Mouse (Mus musculus): ENCODE results near the gene Iqgap1.
A peak's percentile ranks its signal among the peaks of the same experiment; 100 is the strongest.

The Iqgap1 gene

GRCm38 (mm10) chr7:80715306-80715705 is 110.5 kb downstream of the Iqgap1 start:
- DNase-seq (ENCODE audit: low spot score): no peak

- DNase-seq (ENCODE audit: low spot score): no peak
Measured at GRCm38 (mm10) chr7:80711496-80711895, 114.3 kb downstream of the Iqgap1 start.

GRCm38 (mm10) chr7:80710333-80710732 is 115.4 kb downstream of the Iqgap1 start:
- DNase-seq (ENCODE audit: low spot score): no peak

- DNase-seq (ENCODE audit: low spot score): no peak
Measured at GRCm38 (mm10) chr7:80704066-80704465, 121.7 kb downstream of the Iqgap1 start.

- DNase-seq (ENCODE audit: low spot score): peak; percentile 28
Measured at GRCm38 (mm10) chr7:80702510-80702909, 123.3 kb downstream of the Iqgap1 start.

GRCm38 (mm10) chr7:80699709-80700108 is 126.1 kb downstream of the Iqgap1 start:
- no peak for DNase-seq (ENCODE audit: low spot score)

- DNase-seq (ENCODE audit: low spot score): no peak
Measured at GRCm38 (mm10) chr7:80698940-80699339, 126.8 kb downstream of the Iqgap1 start.

GRCm38 (mm10) chr7:80697859-80698258 is 127.9 kb downstream of the Iqgap1 start:
- no peak for DNase-seq (ENCODE audit: low spot score)

GRCm38 (mm10) chr7:80696903-80697302 is 128.9 kb downstream of the Iqgap1 start:
- no peak for DNase-seq (ENCODE audit: low spot score)

- DNase-seq (ENCODE audit: low spot score): no peak
Measured at GRCm38 (mm10) chr7:80696334-80696733, 129.4 kb downstream of the Iqgap1 start.

GRCm38 (mm10) chr7:80692472-80692871 is 133.3 kb downstream of the Iqgap1 start:
- no peak for DNase-seq (ENCODE audit: low spot score)

GRCm38 (mm10) chr7:80691131-80691530 is 134.6 kb downstream of the Iqgap1 start:
- DNase-seq (ENCODE audit: low spot score): no peak

GRCm38 (mm10) chr7:80689221-80689591 is 136.6 kb downstream of the Iqgap1 start:
- no peak for DNase-seq (ENCODE audit: low spot score)

- peak; percentile 68 for DNase-seq (ENCODE audit: low spot score)
Measured at GRCm38 (mm10) chr7:80688556-80689220, 137.1 kb downstream of the Iqgap1 start, which contains the start of gene Crtc3. Gene Crtc3, minus strand, starts transcription at chr7:80688877.

- DNase-seq (ENCODE audit: low spot score): peak; percentile 39
Measured at GRCm38 (mm10) chr7:80687721-80688555, 137.8 kb downstream of the Iqgap1 start.

- no peak for DNase-seq (ENCODE audit: low spot score)
Measured at GRCm38 (mm10) chr7:80685639-80686038, 140.1 kb downstream of the Iqgap1 start.

GRCm38 (mm10) chr7:80682630-80683029 is 143.1 kb downstream of the Iqgap1 start:
- DNase-seq (ENCODE audit: low spot score): no peak

GRCm38 (mm10) chr7:80680218-80680847 is 145.4 kb downstream of the Iqgap1 start:
- no peak for DNase-seq (ENCODE audit: low spot score)

GRCm38 (mm10) chr7:80672323-80672722 is 153.5 kb downstream of the Iqgap1 start:
- DNase-seq (ENCODE audit: low spot score): no peak

GRCm38 (mm10) chr7:80670889-80671288 is 154.9 kb downstream of the Iqgap1 start:
- no peak for DNase-seq (ENCODE audit: low spot score)

- DNase-seq (ENCODE audit: low spot score): no peak
Measured at GRCm38 (mm10) chr7:80667190-80667589, 158.6 kb downstream of the Iqgap1 start.

- DNase-seq (ENCODE audit: low spot score): no peak
Measured at GRCm38 (mm10) chr7:80666198-80666915, 159.4 kb downstream of the Iqgap1 start.
